Mouse (Mus musculus): Measurements from ENCODE around the gene Hectd2. TPM values are rescaled to one million over a fixed set of nuclear protein-coding genes. Genes with fewer than 3 reads are reported as not detected.

Hectd2 gene
- polyA plus RNA-seq, 2 experiments from 2014 or later, result 1.2 to 1.5 TPM

DNA sequence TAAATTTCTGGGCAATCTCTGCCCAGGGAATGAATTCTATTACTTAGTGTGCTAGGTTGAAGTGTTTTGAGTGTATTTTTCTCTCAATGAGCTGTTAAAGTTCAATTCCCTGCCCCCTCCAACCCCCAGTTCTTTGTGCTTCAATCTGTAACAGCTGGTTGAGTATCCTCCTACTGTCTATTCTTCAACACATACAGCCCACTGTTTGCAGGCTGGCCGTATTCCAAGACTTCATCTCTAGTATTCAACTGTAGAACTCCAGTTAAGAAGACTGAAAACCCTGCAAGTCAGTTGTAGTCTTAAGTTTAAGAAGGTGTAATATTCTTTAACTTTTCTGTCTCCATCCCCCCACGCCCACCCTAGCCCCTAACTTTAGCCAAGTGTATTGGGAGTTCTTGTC lies 10.0 kb downstream of the Hectd2 start:
- ATAC-seq, result no peak

GRCm38 (mm10) chr19:36573986-36574385 lies 19.5 kb downstream of the Hectd2 start:
- ATAC-seq, result no peak

DNA sequence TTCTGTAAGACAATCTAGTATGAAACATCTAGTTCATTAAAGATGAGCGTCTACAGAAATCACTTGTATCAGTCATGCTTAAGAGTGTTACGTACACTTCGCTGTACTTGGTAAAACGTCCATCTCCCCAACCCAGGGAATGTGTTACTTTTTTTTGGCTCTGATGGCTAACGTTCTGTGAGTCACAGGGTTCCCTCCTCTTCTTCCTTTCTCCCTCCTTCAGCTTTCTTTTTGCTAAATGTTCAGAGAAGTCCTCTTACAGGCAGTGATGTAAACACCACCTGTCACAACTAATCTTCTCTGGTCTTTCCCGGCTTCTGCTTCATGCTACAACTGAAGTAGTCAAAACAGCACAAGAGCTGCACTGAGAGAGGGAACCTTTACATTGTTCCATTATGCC lies 20.7 kb downstream of the Hectd2 start:
- ATAC-seq, result no peak

DNA sequence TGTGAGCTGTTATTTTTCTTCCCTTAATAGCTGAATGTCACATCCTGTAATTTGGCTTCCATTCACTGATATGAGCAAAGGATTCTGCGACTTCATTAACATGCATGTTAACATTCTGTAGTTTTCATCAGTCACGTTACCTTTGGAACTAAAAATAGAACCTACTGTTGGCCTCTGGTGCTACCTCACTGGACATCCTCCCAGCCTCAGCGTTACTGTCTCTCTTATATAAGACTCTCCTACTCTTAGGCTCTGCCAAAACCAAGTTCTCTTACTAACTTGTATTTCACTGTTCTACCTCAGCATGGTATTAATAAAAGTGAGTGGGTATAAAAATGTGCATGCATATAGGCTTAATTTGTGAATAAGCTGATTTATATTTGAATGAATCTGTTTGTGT lies 26.4 kb downstream of the Hectd2 start:
- ATAC-seq, result no peak

GRCm38 (mm10) chr19:36582116-36582515 lies 27.7 kb downstream of the Hectd2 start:
- no peak for ATAC-seq

- ATAC-seq, result no peak
Measured at GRCm38 (mm10) chr19:36585505-36585904, 31.1 kb downstream of the Hectd2 start.

GRCm38 (mm10) chr19:36594409-36594808 lies 40.0 kb downstream of the Hectd2 start:
- ATAC-seq, result no peak

- no peak for ATAC-seq
Measured at GRCm38 (mm10) chr19:36601869-36602268, 47.4 kb downstream of the Hectd2 start.

GRCm38 (mm10) chr19:36602535-36603312 lies 48.3 kb downstream of the Hectd2 start:
- no peak for ATAC-seq

- no peak for ATAC-seq
Measured at GRCm38 (mm10) chr19:36606270-36606669, 51.8 kb downstream of the Hectd2 start.

DNA sequence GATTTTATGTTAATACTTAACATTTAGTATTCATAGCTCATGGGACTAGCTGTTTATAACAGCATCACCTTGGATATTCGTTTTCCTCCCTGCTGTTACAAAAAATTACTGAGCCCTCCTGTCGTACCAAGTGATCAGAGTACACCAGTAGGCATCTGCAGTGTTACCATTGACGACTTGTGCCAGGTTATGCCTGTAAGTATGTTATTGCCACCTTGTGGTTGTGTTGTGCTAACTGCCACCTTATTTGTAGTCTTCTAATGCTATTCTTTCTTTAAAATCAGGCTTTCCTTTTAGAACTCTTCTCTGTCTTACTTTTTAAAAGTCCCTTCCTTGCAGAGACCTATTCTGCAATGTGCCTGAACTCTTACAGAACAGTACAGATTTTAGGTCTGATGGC lies 54.8 kb downstream of the Hectd2 start:
- no peak for ATAC-seq

DNA sequence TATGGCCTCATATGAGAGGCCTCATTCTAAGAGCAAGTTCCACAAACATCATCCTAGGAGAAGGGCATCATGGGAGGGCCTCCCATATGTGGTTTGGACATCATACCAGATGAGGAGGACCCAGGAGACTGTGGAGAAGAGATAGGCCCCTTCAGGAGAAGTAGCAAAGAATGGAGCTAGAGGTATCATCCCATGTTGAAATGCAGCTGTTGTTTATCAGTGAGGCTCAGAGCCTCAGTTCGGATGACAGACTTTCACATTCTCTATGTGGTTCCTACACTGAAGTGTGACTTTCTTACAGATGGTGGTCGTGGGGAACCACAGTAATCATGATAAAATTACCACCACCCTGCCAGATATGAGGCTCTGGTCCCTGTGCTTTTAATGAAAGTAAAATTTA lies 55.9 kb downstream of the Hectd2 start:
- no peak for ATAC-seq

- ATAC-seq, result no peak
Measured at GRCm38 (mm10) chr19:36625906-36626305, 71.5 kb downstream of the Hectd2 start.

- ATAC-seq, result no peak
Measured at GRCm38 (mm10) chr19:36626881-36627280, 72.4 kb downstream of the Hectd2 start.

- ATAC-seq, result no peak
Measured at GRCm38 (mm10) chr19:36629394-36629910, 75.0 kb downstream of the Hectd2 start.

- no peak for ATAC-seq
Measured at GRCm38 (mm10) chr19:36630361-36630760, 75.9 kb downstream of the Hectd2 start.

DNA sequence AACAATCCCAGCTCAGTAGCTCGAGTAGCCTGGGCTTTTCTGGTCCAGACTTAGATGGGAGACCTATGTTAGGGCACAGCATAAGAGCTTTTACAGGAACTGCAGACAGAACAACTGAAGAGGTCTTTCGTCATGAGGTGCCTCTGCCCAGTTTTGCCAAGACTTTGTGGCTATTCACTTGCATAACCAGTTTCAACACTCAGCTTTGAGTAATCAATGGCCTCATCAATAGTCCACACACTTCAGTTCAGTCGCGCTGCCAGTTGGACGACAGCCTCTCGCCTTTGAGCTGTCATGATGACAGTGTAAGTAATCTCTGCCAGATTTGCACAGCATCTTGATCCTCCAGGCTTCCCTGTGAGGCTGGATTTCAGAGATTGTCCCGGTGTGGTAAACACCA lies 80.3 kb downstream of the Hectd2 start:
- no peak for ATAC-seq

DNA sequence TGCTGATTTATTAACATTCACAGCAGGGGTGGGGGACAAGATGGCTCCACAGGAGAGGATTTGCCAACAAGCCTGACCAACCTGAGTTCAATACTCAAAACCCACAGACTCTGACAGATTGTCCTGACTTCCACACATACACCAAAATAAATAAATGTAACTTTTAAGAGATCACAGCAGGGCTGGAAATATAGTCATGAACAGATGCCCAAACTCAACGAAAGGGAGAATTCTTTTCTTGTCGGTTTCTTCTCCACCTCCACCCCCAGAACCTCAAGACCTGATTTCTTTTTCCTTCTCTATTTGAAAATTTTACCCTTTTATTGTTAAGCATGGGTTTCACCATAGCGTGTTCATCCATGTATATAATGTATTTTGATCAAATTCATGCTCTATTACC lies 82.8 kb downstream of the Hectd2 start:
- no peak for ATAC-seq

- no peak for ATAC-seq
Measured at GRCm38 (mm10) chr19:36637948-36638587, 83.6 kb downstream of the Hectd2 start.

DNA sequence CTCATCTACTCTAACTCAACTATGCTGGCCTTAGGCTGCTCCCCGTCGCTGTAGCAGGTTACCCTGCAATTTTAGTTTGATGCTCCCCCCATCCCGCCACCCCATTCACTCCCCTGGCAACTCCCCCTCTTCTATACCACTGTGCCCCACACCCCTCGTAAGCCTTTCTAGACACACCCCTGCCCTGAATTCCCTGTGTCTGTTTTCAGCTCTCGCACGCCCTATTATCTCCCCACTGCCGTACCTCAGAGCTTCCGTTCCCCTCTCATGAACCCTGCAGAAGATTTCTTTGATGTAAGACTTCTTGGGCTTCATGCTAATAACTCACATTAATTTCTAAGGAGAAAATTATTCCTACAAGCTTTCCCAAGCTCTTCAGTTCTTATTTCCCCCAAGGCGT lies 84.6 kb downstream of the Hectd2 start:
- ATAC-seq, result no peak

- ATAC-seq, result no peak
Measured at GRCm38 (mm10) chr19:36641128-36641527, 86.7 kb downstream of the Hectd2 start.

GRCm38 (mm10) chr19:36645308-36645889 lies 91.0 kb downstream of the Hectd2 start:
- no peak for ATAC-seq

DNA sequence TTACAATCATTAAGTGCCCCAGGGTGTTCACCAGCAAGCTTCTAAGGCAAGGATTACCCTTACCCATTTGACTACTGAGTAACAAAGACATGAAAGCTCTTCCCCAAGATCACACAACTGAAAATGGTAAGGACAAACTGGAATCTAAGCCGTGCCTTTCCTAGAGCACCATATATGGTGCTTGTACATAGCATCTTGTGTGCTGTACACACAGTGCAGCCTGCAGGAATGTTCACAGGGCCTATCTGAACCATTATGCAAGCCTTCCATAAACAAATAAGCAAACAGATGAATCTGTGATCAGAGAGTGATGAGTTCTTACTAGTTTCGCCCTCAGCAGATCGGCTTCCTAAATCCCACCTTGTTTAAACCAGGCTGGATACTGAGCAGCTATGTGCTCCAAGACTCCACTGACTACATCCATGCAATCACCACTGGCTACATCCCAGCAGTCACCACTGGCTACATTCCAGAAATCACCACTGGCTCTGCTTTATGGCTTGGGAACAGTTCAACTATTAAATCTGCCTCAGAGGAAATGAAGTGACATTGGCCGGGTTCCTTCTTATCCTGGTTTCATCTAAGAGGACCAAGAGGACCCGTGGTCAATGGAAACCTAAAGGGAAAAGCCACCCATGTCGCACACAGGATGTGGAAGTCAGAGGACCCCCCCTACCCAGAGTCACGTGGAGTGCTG lies 91.8 kb downstream of the Hectd2 start:
- no peak for ATAC-seq

All from CD4-positive, CD25-positive, alpha-beta regulatory T cell, adult 4 months (primary cell).